Mouse (Mus musculus): ENCODE data around the gene Ldhal6b.

- TF ChIP-seq CTCF (IDR thresholded peaks at IDR 0.05) (no peak), EP300 (IDR thresholded peaks at IDR 0.05) (no peak)
These were observed 40.6 kb downstream of the Ldhal6b start for GRCm38 (mm10) chr17:5377930-5378310.

Data from lung, postnatal 0 days (tissue).